Mouse (Mus musculus): Measurements from ENCODE around the gene Ndufb10.

- TF ChIP-seq MYOG (IDR thresholded peaks at IDR 0.05; ENCODE audit: control insufficient read depth, extremely low read depth, insufficient read length): no peak
- no peak for TF ChIP-seq CTCF (IDR thresholded peaks at IDR 0.05; ENCODE audit: control insufficient read depth, insufficient read depth, insufficient read length)
- TF ChIP-seq CEBPB (IDR thresholded peaks at IDR 0.05; ENCODE audit: low read depth): no peak
- no peak for TF ChIP-seq FOSL1 (IDR thresholded peaks at IDR 0.05; ENCODE audit: insufficient read depth, low read length, poor library complexity, severe bottlenecking)
- TF ChIP-seq USF1 (IDR thresholded peaks at IDR 0.05; ENCODE audit: low read depth): no peak
These were observed 15.6 kb upstream of the Ndufb10 start for GRCm38 (mm10) chr17:24739926-24740325.
